ENCODE assay signal across 7 mouse cellular contexts in the genomic region with DNA sequence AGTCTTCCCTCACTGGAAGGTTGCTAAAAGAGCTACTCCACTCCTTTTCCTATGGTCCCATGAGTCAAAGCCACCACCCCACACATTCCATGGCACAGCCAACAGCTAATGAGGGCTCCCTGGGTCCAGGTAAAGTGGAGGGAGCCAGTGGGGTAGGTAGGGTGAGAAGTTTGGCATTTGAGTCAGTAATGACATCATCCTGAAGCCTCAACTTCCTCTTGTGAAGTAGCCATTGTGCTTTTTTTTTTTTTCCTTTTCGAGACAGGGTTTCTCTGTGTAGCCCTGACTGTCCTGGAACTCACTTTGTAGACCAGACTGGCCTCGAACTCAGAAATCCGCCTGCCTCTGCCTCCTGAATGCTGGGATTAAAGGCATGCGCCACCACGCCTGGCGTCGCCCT. TPM values are rescaled to one million over a fixed set of nuclear protein-coding genes. Genes with fewer than 3 reads are reported as not detected.
DNase-seq lines count a peak whose midpoint lies in the region; ATAC-seq and TF ChIP-seq lines count a peak whose summit lies in the region.
"Not testable (repeated sequence)": the region's sequence is repeated elsewhere in the genome, so short reads cannot be mapped to it uniquely, and the experiment has no call there.

No protein-coding gene starts in this region.

- not testable (repeated sequence) for ATAC-seq in heart, embryonic 15.5 days (replicated peaks; ENCODE audit: insufficient number of reproducible peaks, insufficient read depth, low FRiP score, low read depth)
- peak; percentile 81 for ATAC-seq in megakaryocyte, adult 5-6 weeks (ENCODE audit: poor library complexity, severe bottlenecking)
- peak; percentile 63 for ATAC-seq in neutrophil, adult 5-6 weeks (ENCODE audit: extremely low read depth, insufficient number of reproducible peaks, low FRiP score, poor library complexity, severe bottlenecking)

- not testable (repeated sequence) for H3K4me2 ChIP-seq in heart, embryonic 15.5 days

- DNase-seq in 416B (ENCODE audit: low read depth): peak; percentile 45
- DNase-seq in heart, adult 11 months: peak; percentile 86

- H3K36me3 ChIP-seq in ES-Bruce4 (ENCODE audit: control insufficient read depth, insufficient read depth, low read length, poor library complexity, severe bottlenecking): peaks cover 27% of the 10 kb centered on the region
- H3K36me3 ChIP-seq in heart, embryonic 15.5 days: peaks cover 20% of the 10 kb centered on the region

- not testable (repeated sequence) for H3K4me3 ChIP-seq in ES-Bruce4 (ENCODE audit: low read depth, low read length); bone marrow macrophage, adult 2 months (ENCODE audit: insufficient read depth, low read length); heart, embryonic 15.5 days

- H3K27ac ChIP-seq in ES-Bruce4 (ENCODE audit: insufficient read depth, low read length): peak overlapping the region; percentile 37; the same call in 1 of the 2 replicates
- H3K27ac ChIP-seq in bone marrow macrophage, adult 2 months (ENCODE audit: insufficient read depth, low read depth, low read length): peak overlapping the region; percentile 20
- H3K27ac ChIP-seq in heart, embryonic 15.5 days: 0 out of 2 replicates have a peak overlapping the region, but pooled peaks have one; percentile 43

- TF ChIP-seq EP300 in ES-Bruce4 (IDR thresholded peaks at IDR 0.05; ENCODE audit: insufficient read depth, low read depth, low read length): not testable (repeated sequence)

- TF ChIP-seq CTCF in ES-Bruce4 (IDR thresholded peaks at IDR 0.05; ENCODE audit: low read depth, low read length); bone marrow macrophage, adult 2 months (IDR thresholded peaks at IDR 0.05; ENCODE audit: low read depth, low read length): not testable (repeated sequence)

- not testable (repeated sequence) for H3K9ac ChIP-seq in ES-Bruce4 (ENCODE audit: low read depth, poor library complexity, severe bottlenecking); heart, embryonic 15.5 days

- not testable (repeated sequence) for H3K9me3 ChIP-seq in ES-Bruce4 (replicated peaks; ENCODE audit: control insufficient read depth, insufficient read depth, low read length, poor library complexity, severe bottlenecking); heart, embryonic 15.5 days (replicated peaks)

- WGBS in heart, embryonic 15.5 days: 94% methylated on average over 7 of the region's 7 CpGs

- not testable (repeated sequence) for H3K27me3 ChIP-seq in ES-Bruce4 (ENCODE audit: control insufficient read depth, insufficient read depth, low read length, poor library complexity, severe bottlenecking); heart, embryonic 15.5 days

- not testable (repeated sequence) for H3K4me1 ChIP-seq in ES-Bruce4 (ENCODE audit: control insufficient read depth, insufficient read depth, low read length)
- H3K4me1 ChIP-seq in bone marrow macrophage, adult 2 months (ENCODE audit: control insufficient read depth, insufficient read depth, low read length): peaks cover 44% of the 10 kb centered on the region
- peaks cover 13% of the 10 kb centered on the region for H3K4me1 ChIP-seq in heart, embryonic 15.5 days (replicated peaks)

- not testable (repeated sequence) for TF ChIP-seq POLR2A in ES-Bruce4 (IDR thresholded peaks at IDR 0.05; ENCODE audit: insufficient read depth, low read length); bone marrow macrophage, adult 2 months (IDR thresholded peaks at IDR 0.05; ENCODE audit: borderline replicate concordance, low read depth, low read length)

RNA-seq across cellular contexts. Expression of a gene that starts 8.3 kb away (rescaled TPM):
- 0.22 and 0.30 TPM in 2 replicates for polyA plus RNA-seq in ES-Bruce4 (2011; ENCODE audit: insufficient read depth, insufficient read length, low read depth, missing spikeins)
- polyA plus RNA-seq in bone marrow macrophage, adult 2 months (2012; ENCODE audit: insufficient read depth, insufficient read length, missing spikeins): 81.4 and 91.0 TPM in 2 replicates
- polyA plus RNA-seq in heart, embryonic 15.5 days (2015; fragmentation: Nextera tagmentation; extraction: Ambion mirVana): 0.77 and 0.95 TPM in 2 replicates
- total RNA-seq in megakaryocyte, adult 5-6 weeks (2015): 19.6 and 20.6 TPM in 2 replicates
- 38.9 and 40.8 TPM in 2 replicates for total RNA-seq in megakaryocyte, adult 5-6 weeks (2017)
- 135 and 136 TPM in 2 replicates for total RNA-seq in neutrophil, adult 5-6 weeks (2017)

RNA-seq across cellular contexts. Expression of a gene that starts 20.2 kb away (rescaled TPM):
- polyA plus RNA-seq in ES-Bruce4 (2011; ENCODE audit: insufficient read depth, insufficient read length, low read depth, missing spikeins): 340 and 348 TPM in 2 replicates
- polyA plus RNA-seq in bone marrow macrophage, adult 2 months (2012; ENCODE audit: insufficient read depth, insufficient read length, missing spikeins): 140 and 155 TPM in 2 replicates
- 97.5 and 106 TPM in 2 replicates for polyA plus RNA-seq in heart, embryonic 15.5 days (2015; fragmentation: Nextera tagmentation; extraction: Ambion mirVana)
- 113 and 122 TPM in 2 replicates for total RNA-seq in megakaryocyte, adult 5-6 weeks (2015)
- 368 and 380 TPM in 2 replicates for total RNA-seq in megakaryocyte, adult 5-6 weeks (2017)
- 327 and 337 TPM in 2 replicates for total RNA-seq in neutrophil, adult 5-6 weeks (2017)

RNA-seq across cellular contexts. Expression of a gene that starts 22.1 kb away (rescaled TPM):
- 461 and 512 TPM in 2 replicates for polyA plus RNA-seq in ES-Bruce4 (2011; ENCODE audit: insufficient read depth, insufficient read length, low read depth, missing spikeins)
- polyA plus RNA-seq in bone marrow macrophage, adult 2 months (2012; ENCODE audit: insufficient read depth, insufficient read length, missing spikeins): 539 and 589 TPM in 2 replicates
- 1,171 and 1,479 TPM in 2 replicates for polyA plus RNA-seq in heart, embryonic 15.5 days (2015; fragmentation: Nextera tagmentation; extraction: Ambion mirVana)
- 240 and 279 TPM in 2 replicates for total RNA-seq in megakaryocyte, adult 5-6 weeks (2015)
- 502 and 628 TPM in 2 replicates for total RNA-seq in megakaryocyte, adult 5-6 weeks (2017)
- total RNA-seq in neutrophil, adult 5-6 weeks (2017): 127 and 138 TPM in 2 replicates

RNA-seq across cellular contexts. Expression of a gene that starts 45.2 kb away (rescaled TPM):
- polyA plus RNA-seq in ES-Bruce4 (2011; ENCODE audit: insufficient read depth, insufficient read length, low read depth, missing spikeins): 41.6 TPM in 2 replicates
- polyA plus RNA-seq in bone marrow macrophage, adult 2 months (2012; ENCODE audit: insufficient read depth, insufficient read length, missing spikeins): 12.8 and 13.8 TPM in 2 replicates
- polyA plus RNA-seq in heart, embryonic 15.5 days (2015; fragmentation: Nextera tagmentation; extraction: Ambion mirVana): 5.1 and 7.6 TPM in 2 replicates
- 7.4 TPM in 2 replicates for total RNA-seq in megakaryocyte, adult 5-6 weeks (2015)
- total RNA-seq in megakaryocyte, adult 5-6 weeks (2017): 5.2 and 5.6 TPM in 2 replicates
- 30.6 and 33.4 TPM in 2 replicates for total RNA-seq in neutrophil, adult 5-6 weeks (2017)

Comparison
In these comparisons a context has a peak if more than half of its experiments do, and no peak if none do; other contexts are left out.
1. RNA of a gene that starts 8.3 kb away (polyA plus RNA-seq): 81.4 to 91.0 TPM in bone marrow macrophage, adult 2 months; 0.77 to 0.95 TPM in heart, embryonic 15.5 days and 0.22 to 0.30 TPM in ES-Bruce4; every median in the first group is over 10 times any median in the second.
2. Peak in every context shown above with its lines, with median percentiles within 50 percentile points of each other: H3K27ac ChIP-seq.